Mouse (Mus musculus) layer of hippocampus, postnatal 10 days (tissue): Measurements from ENCODE around the gene Psmb5. TPM values are rescaled to one million over a fixed set of nuclear protein-coding genes. Genes with fewer than 3 reads are reported as not detected.

Source experiments
- microRNA-seq, 2 experiments: library from miRNA; unstranded; fragments of <30 nt; microRNA quantifications; one replicate each; pipeline ENCODE4 v1.2.0; 2021
- total RNA-seq, 2 experiments: library from RNA; stranded (reverse); gene quantifications; 2 replicates each; pipeline ENCODE4 v1.2.3; 2021

Gene Psmb5
- total RNA-seq, 2 experiments from 2014 or later, result 201 to 217 TPM

Small RNA genes lying within 50 kb of the gene (microRNA-seq; reads per million reads assigned to microRNA genes)
- gene Mir686, result 0 reads per million in 2 experiments
- gene Mir6948, result 0.22 to 0.78 reads per million in 2 experiments

Other genes starting within 250 kb of the Psmb5 start
- gene Slc7a7, start 200.2 kb downstream of the Psmb5 start, total RNA-seq, result 1 to 10 TPM; 2.5 to 2.7 TPM
- 100 to 1,000 TPM; 109 to 138 TPM for gene Mrpl52, start 191.1 kb downstream of the Psmb5 start, total RNA-seq
- gene Mmp14, start 186.4 kb downstream of the Psmb5 start, total RNA-seq, result 10 to 100 TPM; 39.1 to 41.0 TPM
- 10 to 100 TPM; 40.3 to 42.2 TPM for gene Lrp10, start 153.9 kb downstream of the Psmb5 start, total RNA-seq
- gene Rem2, start 141.9 kb downstream of the Psmb5 start, total RNA-seq, result 10 to 100 TPM; 26.9 to 31.5 TPM
- 10 to 100 TPM; 82.2 to 91.8 TPM for gene Prmt5, start 100.5 kb downstream of the Psmb5 start, total RNA-seq
- gene Haus4, start 63.4 kb downstream of the Psmb5 start, total RNA-seq, result 1 to 10 TPM; 4.7 to 6.7 TPM
- 1 to 10 TPM; 3.8 to 4.3 TPM for gene Ajuba, start 40.5 kb downstream of the Psmb5 start, total RNA-seq
- 1 to 10 TPM; 5.1 to 5.5 TPM for gene 4931414P19Rik, start 12.0 kb downstream of the Psmb5 start, total RNA-seq
- under 1 TPM; 0.21 to 0.25 TPM for gene Psmb11, start 3.4 kb upstream of the Psmb5 start, total RNA-seq
- not detected for gene Gm17606, start 22.9 kb upstream of the Psmb5 start, total RNA-seq
- 10 to 100 TPM; 14.7 to 17.2 TPM for gene Cdh24, start 23.3 kb upstream of the Psmb5 start, total RNA-seq
- gene 1700123O20Rik, start 68.2 kb upstream of the Psmb5 start, total RNA-seq, result 10 to 100 TPM; 25.5 to 28.1 TPM
- 100 to 1,000 TPM; 208 to 213 TPM for gene Acin1, start 68.9 kb upstream of the Psmb5 start, total RNA-seq
- not detected for gene Gm29776, start 80.8 kb upstream of the Psmb5 start, total RNA-seq
- gene Cebpe, start 94.2 kb upstream of the Psmb5 start, total RNA-seq, result not detected
- 10 to 100 TPM; 63.7 to 66.3 TPM for gene Slc7a8, start 163.9 kb upstream of the Psmb5 start, total RNA-seq
- not detected for gene Rnf212b, start 196.1 kb upstream of the Psmb5 start, total RNA-seq